Mouse (Mus musculus) mouse embryonic stem cell (cell line): ENCODE data around the gene Tent5a.

Source experiments
- in situ Hi-C, 2 experiments: fragments of 300-500 bp; cut with MboI; formaldehyde crosslinking; loops; 1 replicate in 1 of 2; 3 replicates in 1 of 2; pipeline ENCODE4 v1.14.3; 2019 to 2020; ENCODE audit warnings: low sequenced_read_pairs in 2 of 2, low pct_unique_long_range_greater_than_20kb in 1 of 2, mixed read lengths in 1 of 2; ENCODE audit not compliant: unreplicated experiment in 1 of 2

The Tent5a gene

DNA sequence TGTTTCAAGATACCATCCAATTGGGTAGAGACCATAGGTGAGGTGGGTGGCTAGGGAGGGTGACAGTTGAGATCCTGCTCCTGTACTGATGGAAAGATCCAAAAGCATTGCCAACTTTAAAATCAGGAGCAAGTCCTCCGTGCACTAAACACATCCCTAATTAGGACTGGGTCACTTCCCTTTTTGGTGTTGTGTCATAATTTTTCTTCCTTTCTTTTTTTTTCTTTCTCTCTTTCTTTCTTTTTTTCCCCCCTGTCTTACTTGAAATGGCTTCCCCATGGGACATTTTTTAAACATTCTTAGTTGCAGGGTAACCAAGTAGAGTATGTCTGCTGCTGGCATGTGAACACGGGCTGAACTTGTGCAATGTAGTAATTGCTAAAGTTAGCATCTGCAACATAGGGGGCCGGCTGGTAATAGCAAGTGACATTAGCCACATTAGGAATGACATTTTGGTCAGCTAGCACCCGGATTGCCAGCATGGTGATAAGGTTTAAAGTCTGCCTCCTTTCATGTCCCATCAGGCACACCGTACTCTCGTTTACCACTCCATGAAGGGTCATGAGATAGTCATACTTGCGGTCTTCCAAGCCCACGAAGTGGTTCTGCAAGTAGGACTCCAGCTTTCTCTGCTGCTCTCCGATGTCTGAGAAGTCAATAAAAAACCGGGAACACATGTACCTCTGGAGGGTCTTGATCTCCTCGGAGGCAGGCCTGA is 2.8 kb downstream of the Tent5a start:
- in situ Hi-C loops = no loop called here

- in situ Hi-C loops = no loop called here
Observed at GRCm38 (mm10) chr9:85320167-85320951, 6.8 kb downstream of the Tent5a start.

GRCm38 (mm10) chr9:85316122-85316521 is 11.0 kb downstream of the Tent5a start:
- in situ Hi-C loops = no loop called here

DNA sequence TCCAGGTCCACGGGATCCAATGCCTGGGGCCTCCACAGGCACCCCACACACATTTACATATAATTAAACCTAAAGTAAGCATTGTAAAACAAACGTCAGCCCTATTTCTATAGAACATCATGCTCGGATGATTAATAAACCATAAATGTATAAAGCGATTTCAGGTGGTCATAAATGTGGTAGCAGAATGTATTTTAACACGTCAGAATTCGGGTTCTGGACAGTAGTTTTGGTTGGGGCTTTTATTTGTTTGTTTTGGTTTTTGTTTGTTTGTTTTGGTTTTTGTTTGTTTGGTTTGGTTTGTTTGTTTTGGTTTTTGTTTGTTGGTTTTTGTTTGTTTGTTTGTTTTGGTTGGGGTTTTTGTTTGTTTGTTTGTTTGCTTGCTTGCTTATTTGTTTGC is 14.7 kb downstream of the Tent5a start, which contains the start of gene Gm11114:
Gene Gm11114 (plus strand): TSS at position 301 of the 400 bp plus-strand sequence.
- in situ Hi-C loops = no loop called here

DNA sequence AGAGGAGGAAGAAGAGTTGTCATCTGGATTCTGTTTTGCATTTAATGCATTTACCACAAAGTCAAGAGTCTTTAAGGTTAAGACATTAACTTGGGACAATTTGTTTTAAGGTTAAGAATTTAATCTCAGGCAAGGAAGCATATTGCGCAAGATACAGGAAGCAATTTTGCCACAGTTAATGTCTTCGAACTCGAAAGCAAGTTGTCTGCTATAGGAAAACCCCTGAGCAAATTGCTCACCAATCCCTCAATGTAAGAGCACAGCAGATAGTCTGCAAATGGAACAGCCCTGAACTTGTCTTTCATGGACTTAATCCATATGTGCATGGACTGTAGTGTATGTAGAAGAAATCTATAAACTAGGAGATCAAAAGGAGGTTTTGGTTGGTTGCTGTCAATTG is 23.8 kb downstream of the Tent5a start:
- in situ Hi-C loops = no loop called here

DNA sequence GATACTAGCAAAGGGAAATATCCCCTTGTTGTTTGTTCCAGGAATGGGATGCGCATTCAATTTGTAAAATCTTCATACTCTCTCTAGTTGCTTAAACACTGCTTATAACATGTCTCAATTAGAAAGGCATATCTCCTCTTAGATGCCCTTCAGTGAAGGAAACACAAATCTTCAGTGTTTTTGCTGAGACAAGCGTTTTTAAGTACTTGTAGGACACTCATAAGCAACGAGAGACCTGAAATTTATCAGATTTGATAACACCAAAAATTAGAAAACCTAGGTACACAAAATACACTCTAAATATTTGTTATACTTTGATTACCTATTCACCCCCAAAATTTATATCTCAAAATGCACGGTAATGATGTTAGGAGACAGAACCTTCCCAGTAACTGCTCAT is 24.3 kb downstream of the Tent5a start:
- in situ Hi-C loops = no loop called here

- in situ Hi-C loops = no loop called here
Observed at GRCm38 (mm10) chr9:85274114-85274513, 53.0 kb downstream of the Tent5a start.
